Mouse (Mus musculus) ES-CJ7 (cell line): ENCODE results near the gene D130043K22Rik.

Experiments used
- DNase-seq: peaks from one replicate; pipeline ENCODE4 v3.0.0; 2011; ENCODE audit warnings: low read depth, low spot score

The D130043K22Rik gene

GRCm38 (mm10) chr13:24844983-24845955 lies at the start of gene D130043K22Rik:
Gene D130043K22Rik (plus strand): TSS chr13:24845135.
- DNase-seq, result peak; percentile 31

- DNase-seq, result no peak
These were observed 46.2 kb upstream of the D130043K22Rik start for GRCm38 (mm10) chr13:24798686-24799085.

- no peak for DNase-seq
These were observed 45.6 kb upstream of the D130043K22Rik start for GRCm38 (mm10) chr13:24799378-24799777.

GRCm38 (mm10) chr13:24799925-24800673 lies 44.8 kb upstream of the D130043K22Rik start:
- peak; percentile 32 for DNase-seq

GRCm38 (mm10) chr13:24800674-24801307 lies 44.1 kb upstream of the D130043K22Rik start:
- DNase-seq, result peak; percentile 98

- DNase-seq, result peak; percentile 39
These were observed 43.5 kb upstream of the D130043K22Rik start, which contains the start of gene BC005537 for GRCm38 (mm10) chr13:24801308-24801921. Gene BC005537 (plus strand): TSS chr13:24801657.

GRCm38 (mm10) chr13:24802131-24802691 lies 42.7 kb upstream of the D130043K22Rik start:
- DNase-seq, result no peak

GRCm38 (mm10) chr13:24803196-24803595 lies 41.7 kb upstream of the D130043K22Rik start:
- no peak for DNase-seq

GRCm38 (mm10) chr13:24806079-24806478 lies 38.9 kb upstream of the D130043K22Rik start:
- no peak for DNase-seq

GRCm38 (mm10) chr13:24812521-24812920 lies 32.4 kb upstream of the D130043K22Rik start:
- DNase-seq, result no peak

- DNase-seq, result no peak
These were observed 30.3 kb upstream of the D130043K22Rik start for GRCm38 (mm10) chr13:24814616-24815015.

- DNase-seq, result no peak
These were observed 28.5 kb upstream of the D130043K22Rik start for GRCm38 (mm10) chr13:24816125-24817092.

GRCm38 (mm10) chr13:24819931-24820330 lies 25.0 kb upstream of the D130043K22Rik start:
- DNase-seq, result no peak

- DNase-seq, result no peak
These were observed 22.1 kb upstream of the D130043K22Rik start for GRCm38 (mm10) chr13:24822663-24823343.

- no peak for DNase-seq
These were observed 20.3 kb upstream of the D130043K22Rik start for GRCm38 (mm10) chr13:24824647-24825046.

GRCm38 (mm10) chr13:24825587-24825986 lies 19.3 kb upstream of the D130043K22Rik start:
- DNase-seq, result no peak

GRCm38 (mm10) chr13:24826116-24826515 lies 18.8 kb upstream of the D130043K22Rik start:
- peak; percentile 38 for DNase-seq

- no peak for DNase-seq
These were observed 14.1 kb upstream of the D130043K22Rik start for GRCm38 (mm10) chr13:24830756-24831352.
